Mouse (Mus musculus) T-cell, adult 2 months (primary cell): ENCODE data around the gene Ltbp1.

Experiments
- DNase-seq: peaks from one replicate; pipeline ENCODE4 v3.0.0; 2022; ENCODE audit warnings: low spot score

The Ltbp1 gene

DNA sequence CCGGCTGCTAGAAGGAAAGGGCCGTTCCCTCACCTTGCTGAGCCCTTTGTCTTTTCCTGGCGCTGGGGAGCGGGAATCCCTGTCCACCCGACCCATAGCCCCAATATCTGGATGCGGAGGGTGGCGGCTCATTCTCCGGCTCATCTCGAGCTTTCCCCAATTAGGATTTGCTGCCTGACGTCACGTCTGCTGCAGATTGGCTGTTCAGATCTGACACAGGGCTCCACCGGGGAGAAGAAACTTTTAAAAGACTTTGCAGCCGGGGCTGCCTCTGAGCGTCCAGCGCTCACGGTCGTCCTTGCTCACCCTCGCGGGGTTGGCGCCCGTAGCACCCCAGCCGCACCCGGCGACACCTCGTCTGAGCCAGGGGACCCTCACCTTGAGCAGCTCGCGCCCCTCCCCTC is at the start of gene Ltbp1:
Gene Ltbp1 (plus strand): TSS at position 288 of the 404 bp plus-strand sequence.
- no peak for DNase-seq

DNA sequence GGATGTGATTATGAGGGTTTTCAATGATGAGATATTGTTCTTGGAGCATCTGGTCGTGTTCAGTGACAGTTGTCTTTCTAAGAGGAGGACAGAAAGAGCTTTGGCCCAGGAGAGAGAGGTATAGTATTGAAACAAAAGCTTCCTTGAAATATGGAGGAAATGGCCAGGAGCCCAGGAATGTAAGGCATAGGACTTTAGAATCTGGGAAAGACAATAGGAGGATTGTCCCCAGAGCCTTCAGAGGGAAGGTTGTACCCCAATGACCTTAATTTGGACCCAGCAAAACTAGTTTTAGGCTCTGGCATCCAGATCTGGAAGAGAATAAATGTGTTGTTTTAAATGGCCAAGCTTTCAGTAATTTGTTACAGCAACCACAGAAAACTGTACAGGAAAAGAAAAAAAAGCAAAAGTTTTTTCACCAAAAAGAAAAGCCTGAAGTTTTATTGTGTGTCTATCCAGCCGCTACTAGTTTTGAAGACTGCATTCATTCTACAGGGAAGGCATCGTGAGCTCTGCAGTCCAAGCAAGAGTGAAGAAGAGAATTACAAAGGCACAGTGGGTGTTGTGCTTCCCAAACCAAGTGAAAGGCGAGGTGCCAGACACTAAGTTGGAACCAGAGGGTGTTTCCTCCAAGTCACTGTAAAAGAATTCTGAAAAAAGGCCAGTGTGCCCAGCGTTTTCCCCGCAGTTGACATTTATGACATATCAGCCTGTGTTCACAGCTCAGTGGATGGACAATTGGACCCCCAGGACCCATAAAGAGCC is 45.7 kb upstream of the Ltbp1 start:
- DNase-seq, result no peak

- no peak for DNase-seq
Measured at GRCm38 (mm10) chr17:74963222-74963621, 42.1 kb upstream of the Ltbp1 start.

- no peak for DNase-seq
Measured at GRCm38 (mm10) chr17:74963861-74964260, 41.5 kb upstream of the Ltbp1 start.

- no peak for DNase-seq
Measured at GRCm38 (mm10) chr17:74967298-74967848, 38.0 kb upstream of the Ltbp1 start.

DNA sequence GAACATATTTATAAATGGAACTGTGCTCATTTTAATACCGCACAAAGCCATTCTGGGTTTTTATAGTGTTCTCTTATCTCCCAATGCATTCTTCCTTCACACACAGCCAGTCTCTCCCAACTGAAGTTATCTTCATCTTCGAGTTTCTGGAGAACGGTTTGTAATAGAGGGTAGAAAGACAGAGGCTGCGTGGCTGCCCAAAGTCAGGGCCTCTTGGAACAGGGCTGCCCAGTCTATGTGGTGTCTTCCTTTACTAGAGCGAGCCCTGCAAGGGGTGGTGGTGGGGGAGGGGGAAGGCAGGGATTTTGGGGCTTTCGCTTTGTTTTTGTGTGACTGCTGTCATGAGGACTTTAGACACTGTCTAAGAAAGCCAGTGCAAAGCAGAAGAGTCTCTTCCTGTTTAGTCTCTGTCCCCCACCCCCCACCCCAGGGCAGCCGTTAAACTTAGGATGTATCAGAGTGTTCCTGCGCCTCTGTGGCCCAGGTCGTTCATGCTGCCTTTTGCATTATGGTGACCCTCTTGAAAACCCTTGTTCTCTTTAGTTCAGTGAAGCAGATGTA is 37.1 kb upstream of the Ltbp1 start:
- DNase-seq, result no peak

GRCm38 (mm10) chr17:74968738-74969271 is 36.6 kb upstream of the Ltbp1 start:
- no peak for DNase-seq

DNA sequence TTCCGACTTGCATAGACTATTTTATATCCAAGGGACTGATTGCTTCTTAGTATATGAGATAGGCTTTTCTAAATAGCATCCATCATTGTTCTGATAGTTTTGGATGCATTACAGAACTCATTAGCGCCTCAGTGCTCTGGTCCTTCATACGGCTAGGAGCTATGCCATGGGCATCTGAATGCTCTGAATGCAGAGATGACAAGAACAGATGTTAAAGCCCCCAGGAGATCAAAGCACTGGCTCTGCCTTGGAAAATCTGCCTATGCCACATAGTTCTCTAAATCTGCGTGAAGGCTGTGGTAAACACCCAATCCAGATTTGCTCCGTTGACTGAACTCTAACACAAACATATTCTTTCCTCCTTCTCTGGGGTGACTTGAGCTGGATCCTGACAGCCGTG is 30.2 kb upstream of the Ltbp1 start:
- DNase-seq, result no peak

- no peak for DNase-seq
Measured at GRCm38 (mm10) chr17:74976167-74976985, 29.0 kb upstream of the Ltbp1 start.

DNA sequence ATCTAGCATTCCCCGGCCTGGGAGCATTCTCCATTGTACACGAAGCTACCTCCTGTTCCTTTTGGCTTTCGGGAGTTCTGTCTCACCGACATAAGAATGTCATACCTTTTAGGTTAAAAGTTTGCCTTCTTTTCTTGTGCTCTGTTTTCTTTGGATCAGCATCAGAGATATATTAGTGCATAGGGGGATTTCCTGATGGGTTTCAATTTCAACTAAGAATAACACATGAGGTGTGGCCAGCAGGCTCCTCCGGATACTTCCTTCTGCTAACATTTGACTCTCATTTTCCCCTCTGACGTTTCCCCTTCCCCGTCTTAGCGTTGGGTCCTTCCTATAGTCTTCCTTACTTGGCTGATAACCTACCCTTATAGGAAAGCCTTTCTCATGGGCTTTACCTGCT is 25.6 kb upstream of the Ltbp1 start:
- no peak for DNase-seq

DNA sequence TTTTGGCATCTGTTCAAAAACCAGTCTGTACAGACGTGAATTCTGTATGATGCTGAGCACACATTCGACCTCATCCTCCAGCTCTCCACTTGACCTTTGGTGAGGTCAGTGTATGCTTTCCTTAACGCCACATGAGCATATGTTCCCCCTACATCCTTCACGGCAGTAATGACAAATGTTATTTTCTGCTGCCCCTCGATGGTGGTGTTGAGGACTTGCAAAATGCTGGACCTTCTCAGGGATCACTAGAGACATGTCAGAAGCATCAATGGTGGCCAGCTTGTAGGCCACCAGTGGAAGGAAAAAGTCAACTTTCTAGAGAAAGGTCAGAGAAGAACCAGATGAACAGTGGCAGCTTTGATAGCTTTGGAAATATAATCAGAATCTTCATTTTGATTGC is 23.7 kb upstream of the Ltbp1 start:
- DNase-seq, result no peak

DNA sequence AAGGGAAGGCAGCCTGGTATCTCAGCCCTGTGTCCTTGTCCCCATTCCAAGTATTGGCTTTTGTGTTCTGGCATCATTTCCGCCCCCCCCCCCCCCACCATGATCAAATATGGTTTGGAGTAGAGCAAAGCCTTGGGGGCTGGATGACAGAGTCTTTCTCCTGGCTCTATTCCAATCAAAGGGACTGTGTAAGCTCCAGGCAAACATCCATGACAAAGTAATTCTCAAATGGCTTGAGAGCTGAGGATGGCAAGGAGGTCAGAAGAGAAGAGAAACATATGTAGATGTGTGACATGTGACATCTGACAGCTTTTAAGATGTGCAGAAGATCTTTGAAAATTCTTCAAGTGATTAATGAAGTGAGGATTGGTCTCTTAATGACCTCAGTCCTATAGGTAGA is 22.5 kb upstream of the Ltbp1 start:
- no peak for DNase-seq

DNA sequence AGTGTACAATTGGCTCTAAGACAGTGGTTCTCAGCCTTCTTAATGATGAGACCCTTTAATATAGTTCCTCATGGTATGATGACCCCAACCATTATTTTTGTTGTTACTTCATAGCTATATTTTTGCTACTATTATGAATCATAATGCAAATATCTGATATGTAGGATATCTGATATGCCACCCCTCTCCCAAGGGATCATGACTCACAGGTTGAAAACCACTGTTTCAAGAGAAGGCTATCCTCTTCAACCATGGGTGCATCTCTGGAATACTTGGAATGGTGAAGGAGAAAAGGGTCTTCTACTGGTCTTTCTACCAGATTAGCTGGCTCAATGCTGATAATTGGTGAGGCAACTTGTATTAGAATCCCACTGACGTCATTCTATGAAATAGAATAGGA is 21.3 kb upstream of the Ltbp1 start:
- DNase-seq, result no peak

DNA sequence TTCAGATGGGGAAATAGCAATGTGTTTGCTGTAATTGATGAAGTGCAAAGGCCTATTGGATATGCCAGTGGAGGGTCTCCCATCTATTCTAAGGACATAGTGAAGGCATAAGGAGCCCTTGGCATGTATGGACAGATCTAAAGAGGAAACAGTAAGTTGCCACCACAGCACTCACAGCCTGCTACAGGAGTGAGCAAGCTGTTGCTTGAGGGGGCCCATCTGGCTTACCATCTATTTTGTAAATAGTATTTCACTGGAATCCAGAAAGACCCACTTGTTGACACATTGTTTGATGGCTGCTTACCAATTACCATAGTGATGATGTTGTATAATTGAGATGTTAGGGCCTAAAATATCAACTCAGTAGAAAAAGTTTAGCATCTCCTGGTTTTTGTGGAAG is 20.7 kb upstream of the Ltbp1 start:
- DNase-seq, result no peak

DNA sequence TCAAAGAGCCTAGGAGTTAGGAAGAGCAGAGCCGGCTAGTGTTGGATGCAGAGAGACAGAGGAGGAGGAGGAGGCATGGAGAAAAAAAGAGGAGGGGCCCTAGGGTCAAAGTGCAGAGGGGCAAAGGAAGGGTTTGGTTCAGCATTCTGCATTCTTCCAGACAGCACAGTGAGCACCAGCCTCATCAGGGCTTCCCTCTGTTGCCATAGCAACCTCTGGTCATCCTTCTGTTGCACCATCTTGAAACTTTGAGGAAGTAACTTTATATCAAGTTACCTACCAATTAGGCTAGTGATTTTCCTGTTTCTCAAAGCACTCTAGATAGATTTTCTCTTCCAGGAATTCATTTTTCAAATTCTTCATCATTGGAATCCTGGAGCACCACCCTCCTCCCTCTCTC is 18.3 kb upstream of the Ltbp1 start:
- DNase-seq, result no peak

GRCm38 (mm10) chr17:74989691-74990090 is 15.7 kb upstream of the Ltbp1 start:
- DNase-seq, result no peak

DNA sequence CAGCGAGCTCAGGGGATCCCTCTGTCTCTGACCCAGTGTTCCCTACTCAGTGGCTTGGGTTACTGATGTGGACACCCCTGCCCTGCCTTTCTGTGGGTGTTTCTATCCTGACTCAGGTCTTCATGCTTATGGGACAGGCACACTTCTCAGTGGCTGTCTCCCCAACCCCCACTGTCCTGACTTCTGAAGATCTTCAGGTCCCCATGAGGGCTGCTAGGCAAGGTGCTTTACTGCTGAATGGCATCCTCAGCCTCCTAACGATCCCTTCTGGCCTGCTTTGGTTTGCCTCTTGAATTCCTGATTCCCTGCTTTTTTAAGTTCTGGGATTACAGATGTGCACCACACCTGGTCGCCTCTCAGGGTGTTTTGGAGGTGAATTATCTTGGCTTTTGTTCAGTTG is 14.8 kb upstream of the Ltbp1 start:
- DNase-seq, result no peak

DNA sequence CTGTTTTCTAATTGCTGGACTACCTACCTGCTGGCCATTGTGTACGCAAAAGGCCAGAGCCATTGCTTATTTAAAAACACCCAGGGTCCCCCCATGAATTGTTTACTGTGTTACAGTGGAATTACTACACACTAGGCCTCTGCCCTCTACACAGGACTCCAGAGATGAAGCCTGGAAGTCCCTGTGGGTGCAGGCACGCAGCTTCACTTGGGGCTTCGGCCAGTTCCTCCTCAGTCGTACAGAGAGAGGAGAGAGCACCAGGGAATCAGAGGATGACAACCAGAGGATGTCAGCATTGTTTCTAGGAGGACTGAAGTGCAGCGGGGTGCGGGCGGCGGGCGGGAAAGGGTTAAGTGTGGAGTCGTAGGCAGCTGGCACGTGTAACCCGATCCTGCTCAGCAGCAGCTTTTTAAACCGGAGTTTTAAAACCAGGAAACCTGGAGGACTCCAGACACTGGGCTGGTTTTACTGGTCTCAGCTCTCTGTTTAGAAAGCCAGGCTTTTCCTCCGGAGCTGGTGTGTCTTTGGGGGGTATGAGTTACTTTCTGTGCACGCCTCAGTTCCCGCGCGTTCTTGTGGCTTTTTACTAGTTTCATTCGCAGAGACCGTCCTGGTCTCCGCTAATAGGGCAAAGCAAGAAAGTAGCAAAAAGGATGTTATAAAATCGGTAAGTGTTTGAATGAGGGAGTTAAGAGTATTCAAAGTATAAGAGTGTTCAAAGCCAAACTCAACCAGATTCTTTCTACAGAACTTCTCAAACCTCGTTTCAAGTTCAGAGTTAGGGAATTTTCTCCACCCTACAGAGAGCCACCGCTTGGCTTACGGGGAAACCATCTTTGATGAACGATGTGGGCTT is 11.4 kb upstream of the Ltbp1 start:
- DNase-seq, result no peak

GRCm38 (mm10) chr17:74994582-74994893 is 10.8 kb upstream of the Ltbp1 start:
- DNase-seq, result no peak

- DNase-seq, result no peak
Measured at GRCm38 (mm10) chr17:74995266-74995665, 10.1 kb upstream of the Ltbp1 start.

GRCm38 (mm10) chr17:75000066-75000465 is 5.3 kb upstream of the Ltbp1 start:
- DNase-seq, result no peak

DNA sequence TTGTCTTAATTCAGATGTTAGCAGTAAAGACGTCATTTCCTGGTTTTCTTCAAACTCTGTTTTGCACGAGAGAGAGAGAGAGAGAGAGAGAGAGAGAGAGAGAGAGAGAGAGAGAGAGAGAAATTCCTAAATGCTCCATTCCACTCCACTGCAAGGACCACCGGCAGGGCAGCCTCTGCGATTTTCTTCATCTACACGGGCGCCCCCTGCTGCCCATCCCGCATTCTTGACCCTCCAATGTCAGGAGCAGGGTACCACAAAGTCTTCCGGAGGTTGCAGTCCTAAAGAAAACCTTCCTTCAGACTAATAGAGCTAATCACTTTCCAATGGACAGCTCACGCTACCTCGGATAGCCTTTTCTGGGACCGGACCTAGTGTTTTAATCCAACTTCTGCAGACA is 548 bp upstream of the Ltbp1 start:
- peak; percentile 2 for DNase-seq
